Mouse (Mus musculus): ENCODE measurements around the gene Rbm19. TPM values are rescaled to one million over a fixed set of nuclear protein-coding genes. Genes with fewer than 3 reads are reported as not detected.

Gene Rbm19
- polyA plus RNA-seq, 1 experiment from 2014 or later = 23.5 TPM

DNA sequence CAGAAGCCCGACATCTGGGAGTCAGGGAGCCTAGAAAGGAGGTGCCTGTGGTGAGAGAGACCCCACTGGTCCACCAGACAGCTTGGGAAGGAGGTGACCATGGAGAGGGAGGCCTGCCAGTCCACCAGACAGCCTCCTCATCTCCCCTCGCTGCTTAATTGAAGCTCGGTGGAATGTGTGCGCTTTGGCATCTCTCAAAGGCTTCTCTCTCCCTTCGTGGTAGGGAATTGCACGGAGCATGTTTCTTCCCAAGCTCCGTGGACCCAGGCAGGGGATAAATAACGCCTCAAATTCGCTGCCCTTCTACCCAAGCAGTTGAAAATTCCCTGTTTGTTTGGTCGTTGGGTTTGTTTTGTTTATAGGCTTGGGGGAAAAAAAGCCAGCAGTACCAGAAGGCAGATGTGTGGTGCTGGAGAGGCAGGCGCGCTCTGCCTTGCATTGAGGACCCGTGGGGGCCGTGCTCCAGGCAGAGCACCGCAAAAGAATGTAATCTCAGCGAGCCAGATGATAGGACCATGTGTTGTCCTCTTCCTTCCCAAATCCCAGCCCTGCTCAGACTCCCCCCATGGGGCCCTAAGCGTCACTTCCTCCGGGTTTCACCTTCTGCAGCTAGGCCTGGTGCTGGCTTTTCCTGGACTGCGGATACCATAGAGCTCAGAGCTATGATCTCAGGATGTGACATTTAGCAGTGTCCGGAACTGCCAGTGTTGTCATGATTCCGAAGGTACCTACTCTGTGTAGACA lies 40.1 kb downstream of the Rbm19 start:
- no peak overlapping the region for H3K4me3 ChIP-seq (ENCODE audit: low read length)
- H3K36me3 ChIP-seq (ENCODE audit: control insufficient read depth, insufficient read depth, low read length) = no peaks in the 10 kb centered on the region
- ATAC-seq = 0 out of 2 replicates have a peak, but pooled peaks have one; percentile 12
- H3K9ac ChIP-seq (ENCODE audit: low read depth, low read length) = no peak overlapping the region
- no peaks in the 10 kb centered on the region; the same call in none of the 2 replicates for H3K4me1 ChIP-seq (ENCODE audit: control insufficient read depth, insufficient read depth, low read length)
- H3K9me3 ChIP-seq (ENCODE audit: control insufficient read depth, low read length) = no peaks in the 10 kb centered on the region
- no peaks in the 10 kb centered on the region for H3K27me3 ChIP-seq (replicated peaks; ENCODE audit: control insufficient read depth, insufficient read depth, low read length)
- 0 out of 2 replicates have a peak overlapping the region, but pooled peaks have one; percentile 10 for H3K27ac ChIP-seq (ENCODE audit: low read length)
- WGBS = 57% methylated on average over 21 of the region's 21 CpGs
- H3K4me2 ChIP-seq (ENCODE audit: low read depth, low read length) = no peak overlapping the region

DNA sequence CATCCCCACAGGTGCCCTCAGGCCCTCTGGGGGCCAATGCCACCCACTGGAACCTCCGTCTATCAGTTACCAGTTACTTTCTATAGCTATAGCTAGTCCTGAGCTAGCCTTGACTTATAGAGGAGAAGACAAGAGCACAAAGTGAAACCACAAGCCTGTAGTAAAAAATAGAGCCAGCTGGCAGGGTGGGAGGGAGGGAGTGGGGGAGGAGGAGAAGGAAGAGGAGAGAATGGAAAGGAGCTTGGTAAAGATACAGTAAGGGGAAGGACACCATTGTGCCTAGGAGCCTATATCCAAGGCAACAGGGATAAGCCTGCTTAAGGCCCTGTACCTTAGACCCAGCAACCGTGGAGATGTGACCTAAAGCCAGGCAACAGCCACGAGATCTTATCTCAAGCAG lies 40.9 kb downstream of the Rbm19 start:
- Histone ChIP-seq H3K4me3 (ENCODE audit: low read length) (no peak overlapping the region), H3K4me2 (ENCODE audit: low read depth, low read length) (no peak overlapping the region), H3K4me1 (ENCODE audit: control insufficient read depth, insufficient read depth, low read length) (no peaks in the 10 kb centered on the region; the same call in none of the 2 replicates), H3K36me3 (ENCODE audit: control insufficient read depth, insufficient read depth, low read length) (no peaks in the 10 kb centered on the region), H3K9ac (ENCODE audit: low read depth, low read length) (no peak overlapping the region), H3K9me3 (ENCODE audit: control insufficient read depth, low read length) (no peaks in the 10 kb centered on the region), H3K27me3 (replicated peaks; ENCODE audit: control insufficient read depth, insufficient read depth, low read length) (no peaks in the 10 kb centered on the region), H3K27ac (ENCODE audit: low read length) (no peak overlapping the region)
- no peak for ATAC-seq
- WGBS = 76% methylated on average over 3 of the region's 3 CpGs

DNA sequence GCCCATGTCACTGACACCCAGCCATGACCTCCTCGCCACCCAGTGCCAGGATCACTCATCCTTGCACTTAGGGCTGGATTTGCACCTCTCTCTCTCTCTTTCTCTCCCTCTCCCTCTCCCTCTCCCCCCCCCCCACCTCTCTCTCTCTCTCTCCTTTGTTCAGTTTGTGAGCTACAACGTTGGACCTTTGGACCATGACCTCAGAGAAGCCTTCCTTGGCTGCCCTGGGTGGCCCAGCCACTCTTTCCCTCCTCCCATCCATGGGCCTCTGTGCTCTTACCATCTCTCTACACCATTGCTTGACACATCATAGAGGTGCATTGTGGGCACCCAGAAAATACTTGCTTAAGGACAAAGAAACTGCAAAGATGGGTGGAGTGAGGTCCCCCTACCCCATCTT lies 42.2 kb downstream of the Rbm19 start:
- no peaks in the 10 kb centered on the region for H3K27me3 ChIP-seq (replicated peaks; ENCODE audit: control insufficient read depth, insufficient read depth, low read length)
- H3K4me2 ChIP-seq (ENCODE audit: low read depth, low read length) = no peak overlapping the region
- H3K36me3 ChIP-seq (ENCODE audit: control insufficient read depth, insufficient read depth, low read length) = no peaks in the 10 kb centered on the region
- ATAC-seq = peak; percentile 23; the same call in 1 of the 2 replicates
- no peak overlapping the region for H3K27ac ChIP-seq (ENCODE audit: low read length)
- H3K4me1 ChIP-seq (ENCODE audit: control insufficient read depth, insufficient read depth, low read length) = peaks cover 9% of the 10 kb centered on the region
- H3K9me3 ChIP-seq (ENCODE audit: control insufficient read depth, low read length) = no peaks in the 10 kb centered on the region
- H3K4me3 ChIP-seq (ENCODE audit: low read length) = no peak overlapping the region
- 61% methylated on average over 2 of the region's 2 CpGs for WGBS
- no peak overlapping the region for H3K9ac ChIP-seq (ENCODE audit: low read depth, low read length)

DNA sequence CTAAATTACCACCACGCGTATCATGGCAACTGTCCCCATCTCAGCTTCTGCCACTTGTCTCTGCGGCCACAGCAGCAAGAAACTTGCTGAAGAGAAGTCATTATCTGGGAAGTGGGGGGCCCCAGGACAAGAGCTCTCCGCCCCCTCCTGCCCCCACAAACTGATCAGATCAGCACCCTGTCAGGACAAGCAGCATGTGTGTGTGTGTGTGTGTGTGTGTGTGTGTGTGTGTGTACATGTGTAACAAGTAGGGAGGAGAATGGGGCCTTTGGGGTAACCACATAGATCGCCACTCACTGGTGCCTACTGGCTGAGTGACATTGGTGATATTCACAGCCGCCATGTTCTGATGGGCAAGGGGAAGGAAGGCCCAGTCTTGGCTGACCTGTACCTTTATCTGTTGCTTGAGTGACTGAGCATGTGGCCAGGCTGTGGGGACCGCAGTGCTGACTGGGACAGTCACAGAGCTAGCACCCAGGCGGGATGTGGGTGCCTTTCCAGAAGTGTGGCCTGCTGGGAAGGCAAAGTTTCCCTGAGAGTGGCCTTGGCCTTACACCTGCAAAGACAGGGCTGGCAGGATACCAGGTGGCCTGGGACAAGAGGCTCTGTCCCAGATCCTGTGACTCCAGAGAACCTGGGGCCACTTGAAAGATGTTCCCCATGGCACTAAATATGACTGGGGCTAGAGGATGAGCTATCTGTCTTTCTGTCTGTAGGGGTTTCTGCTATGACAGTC lies 44.8 kb downstream of the Rbm19 start:
- no peaks in the 10 kb centered on the region for H3K27me3 ChIP-seq (replicated peaks; ENCODE audit: control insufficient read depth, insufficient read depth, low read length)
- no peak for ATAC-seq
- H3K9ac ChIP-seq (ENCODE audit: low read depth, low read length) = no peak overlapping the region
- H3K4me1 ChIP-seq (ENCODE audit: control insufficient read depth, insufficient read depth, low read length) = peaks cover 27% of the 10 kb centered on the region
- H3K27ac ChIP-seq (ENCODE audit: low read length) = no peak overlapping the region
- WGBS = 91% methylated on average over 8 of the region's 8 CpGs
- no peak overlapping the region for H3K4me2 ChIP-seq (ENCODE audit: low read depth, low read length)
- no peaks in the 10 kb centered on the region for H3K36me3 ChIP-seq (ENCODE audit: control insufficient read depth, insufficient read depth, low read length)
- no peaks in the 10 kb centered on the region for H3K9me3 ChIP-seq (ENCODE audit: control insufficient read depth, low read length)
- H3K4me3 ChIP-seq (ENCODE audit: low read length) = no peak overlapping the region

DNA sequence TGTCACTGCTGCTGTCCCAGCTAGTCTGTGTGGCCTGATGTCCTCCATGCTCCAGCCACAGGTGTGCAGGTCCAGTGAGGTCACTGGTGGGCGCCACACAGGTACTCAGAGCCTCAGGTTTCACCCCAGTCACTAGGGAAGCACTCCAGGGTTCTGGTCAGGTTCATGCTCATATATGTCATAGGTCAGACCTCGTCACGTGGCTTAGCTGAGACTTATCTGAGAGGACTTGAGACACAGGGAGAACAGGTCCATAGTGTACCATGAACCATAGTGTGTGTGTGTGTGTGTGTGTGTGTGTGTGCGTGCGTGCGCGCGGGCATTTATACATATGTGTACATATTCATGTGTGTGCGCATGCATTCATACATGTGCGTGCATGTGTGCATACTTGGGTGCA lies 46.4 kb downstream of the Rbm19 start:
- H3K27ac ChIP-seq (ENCODE audit: low read length) = peak overlapping the region; percentile 24; the same call in 1 of the 2 replicates
- 92% methylated on average over 10 of the region's 10 CpGs for WGBS
- H3K4me1 ChIP-seq (ENCODE audit: control insufficient read depth, insufficient read depth, low read length) = peaks cover 28% of the 10 kb centered on the region
- H3K9me3 ChIP-seq (ENCODE audit: control insufficient read depth, low read length) = no peaks in the 10 kb centered on the region
- H3K36me3 ChIP-seq (ENCODE audit: control insufficient read depth, insufficient read depth, low read length) = no peaks in the 10 kb centered on the region
- H3K4me3 ChIP-seq (ENCODE audit: low read length) = no peak overlapping the region
- no peak overlapping the region for H3K9ac ChIP-seq (ENCODE audit: low read depth, low read length)
- H3K27me3 ChIP-seq (replicated peaks; ENCODE audit: control insufficient read depth, insufficient read depth, low read length) = no peaks in the 10 kb centered on the region
- peak; percentile 59 for ATAC-seq
- no peak overlapping the region for H3K4me2 ChIP-seq (ENCODE audit: low read depth, low read length)

DNA sequence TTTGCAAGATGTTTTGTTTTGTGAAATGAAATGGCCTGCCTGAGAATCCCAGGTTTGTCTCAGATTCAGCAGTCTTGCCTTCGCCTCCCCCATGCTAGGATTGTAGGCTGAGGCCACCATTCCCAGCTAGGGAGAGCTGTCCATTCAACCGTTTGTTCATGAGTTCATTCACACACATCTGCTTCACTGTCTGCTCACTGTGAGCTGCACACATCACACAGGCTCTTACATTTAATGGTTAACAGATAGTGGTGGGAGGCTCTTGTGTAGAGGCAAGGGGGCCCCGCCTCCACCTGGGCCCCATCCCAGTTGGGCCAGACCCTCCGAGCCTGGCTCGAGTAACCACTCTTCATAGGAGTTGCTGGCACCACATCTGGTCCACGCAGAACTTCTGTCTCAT lies 47.2 kb downstream of the Rbm19 start:
- WGBS = 69% methylated on average over 6 of the region's 6 CpGs
- peaks cover 28% of the 10 kb centered on the region for H3K4me1 ChIP-seq (ENCODE audit: control insufficient read depth, insufficient read depth, low read length)
- H3K9ac ChIP-seq (ENCODE audit: low read depth, low read length) = no peak overlapping the region
- no peaks in the 10 kb centered on the region for H3K27me3 ChIP-seq (replicated peaks; ENCODE audit: control insufficient read depth, insufficient read depth, low read length)
- H3K9me3 ChIP-seq (ENCODE audit: control insufficient read depth, low read length) = no peaks in the 10 kb centered on the region
- ATAC-seq = no peak
- no peak overlapping the region for H3K4me3 ChIP-seq (ENCODE audit: low read length)
- H3K27ac ChIP-seq (ENCODE audit: low read length) = no peak overlapping the region
- H3K36me3 ChIP-seq (ENCODE audit: control insufficient read depth, insufficient read depth, low read length) = no peaks in the 10 kb centered on the region
- H3K4me2 ChIP-seq (ENCODE audit: low read depth, low read length) = no peak overlapping the region

DNA sequence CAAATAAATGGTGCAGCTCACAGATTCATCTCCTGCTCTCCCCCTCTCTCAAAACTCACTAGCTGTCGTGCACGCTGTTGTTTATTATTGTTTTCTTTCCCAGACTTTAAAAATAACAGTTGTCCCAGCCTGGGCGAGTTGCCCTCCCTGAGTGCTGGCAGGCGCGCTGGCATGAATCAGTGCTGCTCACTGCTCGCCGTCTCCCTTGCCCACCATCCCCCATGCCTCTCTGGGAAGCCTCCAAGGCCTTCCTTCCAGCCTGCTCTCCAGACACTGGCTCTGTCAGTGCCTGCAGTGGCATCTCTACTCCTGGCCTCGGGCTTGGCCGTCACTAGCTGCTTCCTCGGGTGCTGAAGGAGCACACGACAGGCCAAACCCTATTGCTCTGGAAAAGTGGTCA lies 48.2 kb downstream of the Rbm19 start:
- H3K9me3 ChIP-seq (ENCODE audit: control insufficient read depth, low read length) = no peaks in the 10 kb centered on the region
- H3K9ac ChIP-seq (ENCODE audit: low read depth, low read length) = no peak overlapping the region
- no peaks in the 10 kb centered on the region for H3K36me3 ChIP-seq (ENCODE audit: control insufficient read depth, insufficient read depth, low read length)
- H3K4me3 ChIP-seq (ENCODE audit: low read length) = no peak overlapping the region
- 61% methylated on average over 11 of the region's 11 CpGs for WGBS
- ATAC-seq = no peak
- H3K4me1 ChIP-seq (ENCODE audit: control insufficient read depth, insufficient read depth, low read length) = peaks cover 28% of the 10 kb centered on the region
- H3K4me2 ChIP-seq (ENCODE audit: low read depth, low read length) = no peak overlapping the region
- H3K27ac ChIP-seq (ENCODE audit: low read length) = no peak overlapping the region; the same call in 1 of the 2 replicates
- no peaks in the 10 kb centered on the region for H3K27me3 ChIP-seq (replicated peaks; ENCODE audit: control insufficient read depth, insufficient read depth, low read length)

DNA sequence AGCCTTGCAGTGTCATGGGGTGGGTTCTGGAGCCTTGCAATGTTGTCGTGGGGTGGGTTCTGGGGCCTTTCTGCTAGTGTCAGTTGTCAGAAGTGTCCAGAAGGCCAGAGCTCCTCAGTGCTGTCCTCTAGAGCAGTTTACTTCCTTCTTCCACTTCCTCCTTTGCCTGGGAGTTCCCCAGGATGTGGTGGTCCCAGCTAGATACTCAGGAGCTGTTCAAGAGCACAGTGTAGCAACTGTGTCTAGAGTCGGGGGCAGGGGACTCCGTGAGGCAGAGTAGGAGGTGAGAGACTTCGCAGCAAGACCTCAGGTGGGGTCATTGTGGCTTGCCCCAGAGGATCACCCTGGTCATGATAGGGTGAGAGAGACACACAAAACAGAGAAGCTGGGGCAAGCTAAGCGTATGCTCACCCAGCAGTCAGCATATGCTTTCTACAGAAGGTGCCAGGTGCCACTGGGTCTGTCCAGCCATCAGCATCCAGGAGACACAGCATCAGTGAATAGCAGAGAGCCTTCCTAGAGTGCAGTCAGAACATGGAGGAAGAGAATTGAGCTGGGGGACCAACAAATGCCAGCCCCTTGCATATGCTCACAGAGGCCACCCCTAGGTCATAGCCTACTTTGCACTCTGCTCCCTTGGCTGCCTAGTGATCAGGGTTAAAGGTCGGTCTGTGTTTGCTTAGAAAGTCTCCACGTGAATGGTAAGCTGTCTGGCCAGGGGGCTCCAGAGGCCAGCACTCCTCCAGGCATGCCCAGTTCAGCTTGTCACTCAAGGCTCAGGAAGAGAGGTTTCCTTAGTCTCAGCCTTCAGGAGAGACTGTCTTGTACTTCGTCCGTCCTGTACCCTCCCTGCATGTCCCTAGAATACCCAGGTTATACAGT lies 49.0 kb downstream of the Rbm19 start:
- 0 out of 2 replicates have a peak overlapping the region, but pooled peaks have one; percentile 15 for H3K27ac ChIP-seq (ENCODE audit: low read length)
- H3K9ac ChIP-seq (ENCODE audit: low read depth, low read length) = no peak overlapping the region
- H3K36me3 ChIP-seq (ENCODE audit: control insufficient read depth, insufficient read depth, low read length) = no peaks in the 10 kb centered on the region
- H3K27me3 ChIP-seq (replicated peaks; ENCODE audit: control insufficient read depth, insufficient read depth, low read length) = no peaks in the 10 kb centered on the region
- ATAC-seq = peak; percentile 44
- peaks cover 28% of the 10 kb centered on the region for H3K4me1 ChIP-seq (ENCODE audit: control insufficient read depth, insufficient read depth, low read length)
- no peaks in the 10 kb centered on the region for H3K9me3 ChIP-seq (ENCODE audit: control insufficient read depth, low read length)
- 56% methylated on average over 9 of the region's 9 CpGs for WGBS
- no peak overlapping the region for H3K4me3 ChIP-seq (ENCODE audit: low read length)
- H3K4me2 ChIP-seq (ENCODE audit: low read depth, low read length) = no peak overlapping the region

DNA sequence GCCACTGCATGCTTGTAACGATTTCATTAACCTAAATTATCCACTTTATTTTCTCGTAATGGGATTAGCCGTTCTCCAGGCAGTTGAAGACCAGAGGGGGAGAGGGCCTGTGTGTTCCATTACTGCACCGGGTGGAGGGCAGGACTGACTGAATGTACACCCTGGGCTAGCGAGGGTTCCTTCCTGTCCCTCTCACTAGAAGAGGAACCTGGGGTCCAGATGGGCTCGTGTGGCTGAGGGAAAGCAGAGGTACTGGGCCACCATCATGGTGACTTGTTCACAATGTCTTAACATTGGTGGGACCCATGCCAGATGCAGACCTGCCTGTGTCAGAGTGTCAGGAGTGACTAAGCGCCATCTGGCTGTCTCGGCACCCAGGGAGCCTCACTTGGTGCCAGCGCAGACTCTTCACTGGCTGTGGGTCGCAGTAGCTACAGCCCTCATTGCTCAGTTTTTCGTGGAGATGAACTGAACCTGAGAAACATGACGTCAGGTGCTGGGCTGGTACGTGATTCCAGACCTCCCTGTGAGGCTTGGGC lies 51.6 kb downstream of the Rbm19 start:
- no peak overlapping the region for H3K4me3 ChIP-seq (ENCODE audit: low read length)
- peaks cover 33% of the 10 kb centered on the region for H3K4me1 ChIP-seq (ENCODE audit: control insufficient read depth, insufficient read depth, low read length)
- ATAC-seq = no peak
- H3K9ac ChIP-seq (ENCODE audit: low read depth, low read length) = no peak overlapping the region
- H3K36me3 ChIP-seq (ENCODE audit: control insufficient read depth, insufficient read depth, low read length) = no peaks in the 10 kb centered on the region
- H3K4me2 ChIP-seq (ENCODE audit: low read depth, low read length) = no peak overlapping the region
- H3K27ac ChIP-seq (ENCODE audit: low read length) = no peak overlapping the region
- no peaks in the 10 kb centered on the region for H3K9me3 ChIP-seq (ENCODE audit: control insufficient read depth, low read length)
- 78% methylated on average over 13 of the region's 13 CpGs for WGBS
- H3K27me3 ChIP-seq (replicated peaks; ENCODE audit: control insufficient read depth, insufficient read depth, low read length) = no peaks in the 10 kb centered on the region
